Mouse (Mus musculus) spleen, postnatal 14 days (tissue): ENCODE measurements around the gene Btbd11.

Experiments used
- DNase-seq, 2 experiments: peaks; one replicate each; pipeline ENCODE4 v3.0.0; 2021 to 2022; ENCODE audit warnings: low spot score in 2 of 2

The Btbd11 gene

DNA sequence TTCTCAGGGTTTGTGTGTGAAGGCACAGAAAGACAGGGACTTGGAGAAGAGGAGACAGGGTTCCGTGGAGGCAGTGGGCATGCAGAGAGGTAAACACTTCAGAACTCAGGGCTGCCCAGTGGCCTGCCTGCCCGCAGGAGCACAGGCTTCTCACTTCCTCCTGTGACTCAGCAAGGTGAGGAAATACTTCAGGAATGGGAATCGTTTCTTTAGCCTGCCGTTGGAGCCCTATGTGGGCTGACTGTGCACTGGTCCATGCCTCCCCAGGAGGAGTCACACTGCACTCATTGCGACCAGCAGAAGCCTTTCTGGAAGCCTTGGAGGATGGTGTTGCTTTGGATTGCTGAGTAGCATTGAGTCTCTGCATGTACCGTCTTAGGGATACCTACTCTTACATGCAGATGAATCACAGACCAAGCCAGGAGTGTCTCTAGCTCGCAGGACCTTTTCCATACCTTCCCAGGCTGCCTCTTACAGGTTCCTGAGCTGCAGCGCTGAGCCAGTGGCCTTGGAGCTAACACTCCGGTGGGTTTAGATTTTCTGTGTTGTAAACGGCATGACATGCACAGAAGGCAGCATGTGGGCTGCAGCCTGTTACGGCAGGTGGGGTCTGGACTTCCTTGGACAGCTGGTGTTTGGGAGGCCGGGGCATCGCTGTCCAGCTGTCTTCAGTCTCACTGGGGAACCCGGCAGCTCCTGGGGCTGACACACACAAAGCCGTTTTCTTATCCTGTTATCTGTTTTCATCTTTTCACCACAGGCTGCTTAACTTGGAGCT lies 34.4 kb downstream of the Btbd11 start:
- no peak for DNase-seq

GRCm38 (mm10) chr10:85421629-85422012 lies 35.0 kb downstream of the Btbd11 start:
- no peak for DNase-seq

GRCm38 (mm10) chr10:85425756-85426155 lies 39.1 kb downstream of the Btbd11 start:
- DNase-seq = no peak

DNA sequence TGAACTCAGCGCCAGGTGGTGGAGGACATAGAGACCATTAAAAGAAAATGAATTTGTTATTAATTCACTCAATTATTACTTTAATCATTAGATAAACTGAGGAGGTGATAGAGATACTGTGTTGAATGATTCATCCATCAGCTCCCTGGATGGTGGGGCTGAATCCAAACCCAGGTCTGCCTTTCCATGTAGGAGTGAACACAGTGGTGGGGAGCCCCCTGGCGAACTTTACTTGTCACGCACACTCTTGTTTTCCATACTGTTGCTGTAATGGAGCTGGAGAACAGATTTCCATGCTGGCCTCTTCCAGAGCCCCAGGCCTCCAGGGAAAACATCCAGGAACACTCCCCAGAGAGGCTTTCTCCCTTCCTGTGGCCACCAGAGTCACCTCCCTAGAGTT lies 50.6 kb downstream of the Btbd11 start:
- no peak for DNase-seq

GRCm38 (mm10) chr10:85443371-85443770 lies 56.8 kb downstream of the Btbd11 start:
- DNase-seq = no peak

- no peak for DNase-seq
These were observed 59.3 kb downstream of the Btbd11 start for GRCm38 (mm10) chr10:85445891-85446290.

- DNase-seq = no peak
These were observed 60.1 kb downstream of the Btbd11 start for GRCm38 (mm10) chr10:85446700-85447099.

GRCm38 (mm10) chr10:85447869-85448268 lies 61.3 kb downstream of the Btbd11 start:
- no peak for DNase-seq

GRCm38 (mm10) chr10:85451629-85452368 lies 65.2 kb downstream of the Btbd11 start:
- DNase-seq = no peak

- DNase-seq = no peak
These were observed 66.7 kb downstream of the Btbd11 start for GRCm38 (mm10) chr10:85453221-85453775.

DNA sequence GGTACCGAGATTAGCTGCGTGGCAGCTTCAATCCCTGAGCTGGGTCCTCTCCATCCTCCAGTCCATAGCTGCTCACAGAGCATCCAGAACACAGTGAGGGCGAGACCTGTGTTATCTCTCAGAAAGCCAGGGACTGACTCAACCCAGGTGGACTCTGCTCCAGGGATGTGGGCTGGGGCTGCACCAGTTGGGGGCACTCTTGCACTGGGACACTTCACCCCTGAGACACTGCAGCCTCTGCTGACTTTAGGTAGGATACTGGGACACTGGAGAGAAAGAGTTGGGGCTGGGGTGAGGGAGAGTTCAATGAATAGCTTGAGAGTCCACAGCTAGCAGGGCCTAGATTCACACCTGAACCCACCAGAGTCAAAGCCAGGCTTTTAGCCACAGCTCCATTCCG lies 69.4 kb downstream of the Btbd11 start:
- no peak for DNase-seq

GRCm38 (mm10) chr10:85458744-85459344 lies 72.2 kb downstream of the Btbd11 start:
- DNase-seq = no peak

GRCm38 (mm10) chr10:85460736-85461135 lies 74.1 kb downstream of the Btbd11 start:
- no peak for DNase-seq

GRCm38 (mm10) chr10:85464152-85464551 lies 77.5 kb downstream of the Btbd11 start:
- no peak for DNase-seq

DNA sequence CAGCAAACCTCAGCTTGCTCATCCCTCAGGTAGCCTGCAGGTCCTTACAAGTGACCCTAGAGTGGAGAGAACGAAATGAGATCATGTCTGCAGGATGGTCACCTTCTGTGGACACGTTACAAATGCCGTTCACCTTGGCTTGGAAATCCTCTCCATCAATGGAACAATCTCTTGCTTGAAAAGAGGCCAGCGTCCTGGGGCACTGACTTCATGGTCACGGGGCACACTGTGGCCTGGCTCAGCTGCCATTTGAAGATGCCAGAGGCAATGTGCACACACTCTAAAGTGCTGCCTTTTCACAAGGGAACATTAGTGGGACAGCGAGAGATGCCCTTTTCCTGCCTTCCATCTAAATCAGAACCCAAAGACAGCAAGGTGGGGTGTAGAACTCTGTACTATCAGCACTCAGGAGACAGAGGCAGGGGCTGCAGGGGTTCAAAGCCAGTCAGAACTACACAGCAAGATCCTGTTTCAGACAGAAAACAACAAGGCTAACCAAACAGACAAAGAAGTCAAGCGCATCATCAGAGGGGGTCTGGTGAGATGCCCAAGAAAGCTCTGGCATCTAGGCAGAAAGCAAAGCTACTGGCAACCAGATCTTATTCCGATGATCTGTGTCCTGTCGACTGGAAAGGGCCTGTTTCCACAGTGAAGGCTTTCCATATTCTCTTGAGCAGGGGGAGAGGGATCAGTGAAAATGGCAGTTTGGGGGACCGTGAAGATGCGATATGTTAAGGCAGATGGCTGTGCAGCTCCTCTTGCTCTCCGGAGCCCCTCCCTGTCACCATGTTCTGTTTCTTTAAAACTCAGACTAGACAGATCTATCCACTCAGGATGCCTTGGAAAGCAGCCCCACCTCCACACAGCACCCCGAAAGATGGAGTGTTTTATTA lies 79.1 kb downstream of the Btbd11 start:
- no peak for DNase-seq

DNA sequence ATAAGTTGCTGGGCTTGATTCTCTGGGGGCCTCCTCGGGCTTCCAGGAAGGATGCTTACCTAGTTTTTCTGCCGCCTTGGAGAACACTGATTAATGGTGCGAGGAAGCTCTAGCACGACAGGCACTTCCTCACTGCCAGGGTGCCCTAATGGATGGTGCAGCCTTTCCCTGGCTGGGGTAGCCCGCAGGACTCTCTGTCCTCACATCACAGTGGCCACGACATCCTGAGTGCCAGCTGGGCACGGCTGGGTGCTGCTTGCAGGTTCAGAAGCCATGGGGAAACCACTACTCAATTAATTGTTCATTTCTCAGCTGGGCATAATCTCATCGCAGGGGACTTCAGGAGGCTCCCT lies 79.8 kb downstream of the Btbd11 start:
- DNase-seq = no peak

DNA sequence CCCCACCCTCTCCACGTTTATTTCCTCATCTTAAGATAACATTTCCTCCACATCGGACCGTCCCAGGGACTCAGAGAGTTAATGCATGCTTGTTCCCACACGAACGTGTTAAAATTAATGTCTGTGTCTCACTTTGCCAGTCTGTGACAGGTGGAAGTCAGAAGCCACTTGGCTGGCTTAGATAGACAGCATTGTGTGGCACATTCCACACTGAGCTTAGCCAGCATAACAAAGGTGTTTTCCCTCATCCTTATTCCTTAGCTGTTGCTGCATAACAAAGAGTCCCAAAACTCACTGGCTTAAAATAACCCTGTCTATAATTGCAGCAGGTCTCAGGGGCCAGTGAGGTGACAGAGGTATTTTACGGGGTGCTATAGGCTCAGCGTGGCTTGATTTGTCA lies 80.8 kb downstream of the Btbd11 start:
- no peak for DNase-seq

GRCm38 (mm10) chr10:85468527-85468926 lies 81.9 kb downstream of the Btbd11 start:
- no peak for DNase-seq

GRCm38 (mm10) chr10:85469341-85469740 lies 82.7 kb downstream of the Btbd11 start:
- no peak for DNase-seq

GRCm38 (mm10) chr10:85473265-85473664 lies 86.7 kb downstream of the Btbd11 start:
- no peak for DNase-seq

DNA sequence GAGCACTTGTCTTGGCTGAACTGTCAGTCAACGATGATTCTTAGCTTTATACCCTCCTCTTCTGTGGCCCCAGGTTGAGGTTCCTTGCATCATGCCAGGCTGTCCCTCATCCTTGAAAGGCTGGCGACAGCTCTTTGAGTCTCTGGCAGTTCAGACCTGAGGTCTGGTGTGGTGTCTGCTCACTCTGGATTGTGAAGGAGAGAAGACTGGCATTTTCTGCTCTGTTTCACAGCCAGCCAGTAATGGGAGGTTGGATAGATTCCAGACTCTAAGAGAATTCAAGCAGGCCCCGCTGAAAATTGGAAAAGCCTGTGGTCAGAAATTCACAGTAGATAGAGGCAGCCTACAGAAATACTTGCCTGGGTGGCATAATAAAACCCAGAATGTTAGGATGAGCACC lies 87.3 kb downstream of the Btbd11 start:
- DNase-seq = no peak
